Mouse (Mus musculus) hindbrain, embryonic 10.5 days (tissue): ENCODE data around the gene Tmem151b. TPM values are rescaled to one million over a fixed set of nuclear protein-coding genes. Genes with fewer than 3 reads are reported as not detected.

Experiments
- DNase-seq: peaks from one replicate; pipeline ENCODE4 v3.0.0-alpha.2; 2017; ENCODE audit warnings: low spot score
- H3K27ac ChIP-seq: fragments of 300-500 bp; sonication (generic); 2 replicates; pipeline ENCODE4 v1.5.1; 2016; ENCODE audit warnings: mild to moderate bottlenecking, moderate library complexity
- H3K27me3 ChIP-seq: fragments of 300-500 bp; sonication (generic); 2 replicates; pipeline ENCODE4 v1.6.1; 2016; ENCODE audit warnings: mild to moderate bottlenecking; ENCODE audit not compliant: poor library complexity, insufficient read depth, severe bottlenecking
- H3K36me3 ChIP-seq: fragments of 300-500 bp; sonication (generic); 2 replicates; pipeline ENCODE4 v1.6.1; 2016; ENCODE audit warnings: mild to moderate bottlenecking, moderate library complexity
- H3K4me1 ChIP-seq: fragments of 300-500 bp; sonication (generic); replicated peaks from 2 replicates; pipeline ENCODE4 v1.6.1; 2016; ENCODE audit warnings: mild to moderate bottlenecking
- H3K4me3 ChIP-seq: fragments of 300-500 bp; sonication (generic); 2 replicates; pipeline ENCODE4 v1.5.1; 2016; ENCODE audit warnings: mild to moderate bottlenecking, moderate library complexity
- H3K9me3 ChIP-seq: fragments of 300-500 bp; sonication (generic); 2 replicates; pipeline ENCODE4 v1.6.1; 2016; ENCODE audit warnings: mild to moderate bottlenecking, moderate library complexity
- WGBS: fragments of 180-500 bp; shearing (Covaris S2); methylation state at CpG from one replicate; pipeline ENCODE4 v1.1.7; 2016; 5-methylcytosine and 5-hydroxymethylcytosine counted together
- polyA plus RNA-seq: library from polyadenylated mRNA; unstranded; fragments of >200 nt; fragmentation: Nextera tagmentation; extraction: Ambion mirVana; gene quantifications from 2 replicates; pipeline ENCODE4 v1.2.1, GENCODE M21; 2016

Tmem151b gene
- polyA plus RNA-seq, 1 experiment from 2014 or later, result 10.6 TPM

GRCm38 (mm10) chr17:45580958-45581477 lies 31.5 kb upstream of the Tmem151b start:
- peaks cover 32% of the 10 kb centered on the region for H3K4me1 ChIP-seq
- H3K9me3 ChIP-seq, result no peaks in the 10 kb centered on the region
- no peaks in the 10 kb centered on the region for H3K27me3 ChIP-seq
- peaks cover 3% of the 10 kb centered on the region; the same call in 1 of the 2 replicates for H3K36me3 ChIP-seq
- H3K4me3 ChIP-seq, result no peak overlapping the region
- DNase-seq, result no peak
- H3K27ac ChIP-seq, result peak overlapping the region; percentile 18; the same call in 1 of the 2 replicates
- WGBS, result 48% methylated on average over 12 of the region's 12 CpGs

GRCm38 (mm10) chr17:45579554-45579953 lies 30.1 kb upstream of the Tmem151b start:
- no peak overlapping the region for H3K4me3 ChIP-seq
- DNase-seq, result no peak
- H3K9me3 ChIP-seq, result no peaks in the 10 kb centered on the region
- H3K4me1 ChIP-seq, result peaks cover 25% of the 10 kb centered on the region
- 84% methylated on average over 4 of the region's 4 CpGs for WGBS
- no peaks in the 10 kb centered on the region for H3K27me3 ChIP-seq
- H3K27ac ChIP-seq, result no peak overlapping the region
- no peaks in the 10 kb centered on the region for H3K36me3 ChIP-seq

- 76% methylated on average over 7 of the region's 7 CpGs for WGBS
- no peak for DNase-seq
Observed at GRCm38 (mm10) chr17:45578843-45579242, 29.4 kb upstream of the Tmem151b start.

GRCm38 (mm10) chr17:45578242-45578641 lies 28.8 kb upstream of the Tmem151b start:
- WGBS, result 72% methylated on average over 5 of the region's 5 CpGs
- no peak overlapping the region for H3K4me3 ChIP-seq
- DNase-seq, result no peak
- H3K27me3 ChIP-seq, result no peaks in the 10 kb centered on the region
- no peaks in the 10 kb centered on the region for H3K9me3 ChIP-seq
- peaks cover 29% of the 10 kb centered on the region for H3K4me1 ChIP-seq
- no peaks in the 10 kb centered on the region for H3K36me3 ChIP-seq
- H3K27ac ChIP-seq, result no peak overlapping the region

More at GRCm38 (mm10) chr17:45578843-45579242, 29.4 kb upstream of the Tmem151b start:
- no peak overlapping the region for H3K4me3 ChIP-seq
- no peak overlapping the region for H3K27ac ChIP-seq
- no peaks in the 10 kb centered on the region for H3K36me3 ChIP-seq
- H3K27me3 ChIP-seq, result no peaks in the 10 kb centered on the region
- H3K9me3 ChIP-seq, result no peaks in the 10 kb centered on the region
- H3K4me1 ChIP-seq, result peaks cover 25% of the 10 kb centered on the region

- Histone ChIP-seq H3K36me3 (peaks cover 18% of the 10 kb centered on the region), H3K9me3 (no peaks in the 10 kb centered on the region), H3K27me3 (no peaks in the 10 kb centered on the region), H3K4me3 (peak overlapping the region; percentile 99; the same call in 1 of the 2 replicates), H3K27ac (peak overlapping the region; percentile 100), H3K4me1 (peaks cover 37% of the 10 kb centered on the region)
- 91% methylated on average over 8 of the region's 8 CpGs for WGBS
- DNase-seq, result no peak
Observed at GRCm38 (mm10) chr17:45575123-45575897, 25.8 kb upstream of the Tmem151b start.

- Histone ChIP-seq H3K27me3 (no peaks in the 10 kb centered on the region), H3K36me3 (peaks cover 29% of the 10 kb centered on the region), H3K4me1 (peaks cover 47% of the 10 kb centered on the region), H3K27ac (peak overlapping the region; percentile 100), H3K9me3 (no peaks in the 10 kb centered on the region), H3K4me3 (peak overlapping the region; percentile 99)
- no peak for DNase-seq
- WGBS, result 2% methylated on average over 17 of the region's 17 CpGs
Observed at GRCm38 (mm10) chr17:45574129-45574761, 24.8 kb upstream of the Tmem151b start.

- under 1% methylated on average over 18 of the region's 18 CpGs for WGBS
- H3K27me3 ChIP-seq, result no peaks in the 10 kb centered on the region
- peaks cover 34% of the 10 kb centered on the region for H3K36me3 ChIP-seq
- no peaks in the 10 kb centered on the region for H3K9me3 ChIP-seq
- peak; percentile 96 for DNase-seq
- H3K27ac ChIP-seq, result peak overlapping the region; percentile 100
- peaks cover 52% of the 10 kb centered on the region for H3K4me1 ChIP-seq
- H3K4me3 ChIP-seq, result peak overlapping the region; percentile 99
Observed at GRCm38 (mm10) chr17:45573780-45574123, 24.3 kb upstream of the Tmem151b start.

GRCm38 (mm10) chr17:45573087-45573779 lies 23.8 kb upstream of the Tmem151b start, which contains the start of gene Hsp90ab1:
TSS of gene Hsp90ab1 (minus strand) at chr17:45573271.
- peak within 1 kb of the TSS; percentile 100 for H3K27ac ChIP-seq
- no peaks in the 10 kb centered on the region for H3K27me3 ChIP-seq
- peak; percentile 99 for DNase-seq
- H3K4me3 ChIP-seq, result peak within 1 kb of the TSS; percentile 99
- WGBS, result under 1% methylated on average over 41 of the region's 41 CpGs
- no peaks in the 10 kb centered on the region for H3K9me3 ChIP-seq
- peaks cover 52% of the 10 kb centered on the region for H3K4me1 ChIP-seq
- H3K36me3 ChIP-seq, result peaks cover 39% of the 10 kb centered on the region

GRCm38 (mm10) chr17:45572103-45573086 lies 22.9 kb upstream of the Tmem151b start:
- Histone ChIP-seq H3K36me3 (peaks cover 47% of the 10 kb centered on the region), H3K27ac (peak overlapping the region; percentile 100), H3K9me3 (no peaks in the 10 kb centered on the region), H3K4me1 (peaks cover 53% of the 10 kb centered on the region), H3K4me3 (peak overlapping the region; percentile 99), H3K27me3 (no peaks in the 10 kb centered on the region)
- under 1% methylated on average over 57 of the region's 57 CpGs for WGBS
- peak; percentile 87 for DNase-seq

- Histone ChIP-seq H3K27ac (no peak overlapping the region), H3K9me3 (no peaks in the 10 kb centered on the region), H3K36me3 (peaks cover 71% of the 10 kb centered on the region), H3K4me3 (peak overlapping the region; percentile 24), H3K27me3 (no peaks in the 10 kb centered on the region), H3K4me1 (peaks cover 70% of the 10 kb centered on the region)
- 89% methylated on average over 4 of the region's 4 CpGs for WGBS
- DNase-seq, result no peak
Observed at GRCm38 (mm10) chr17:45569999-45570398, 20.5 kb upstream of the Tmem151b start.

GRCm38 (mm10) chr17:45568990-45569389 lies 19.5 kb upstream of the Tmem151b start:
- 90% methylated on average over 12 of the region's 12 CpGs for WGBS
- Histone ChIP-seq H3K27ac (no peak overlapping the region), H3K27me3 (no peaks in the 10 kb centered on the region), H3K36me3 (peaks cover 71% of the 10 kb centered on the region), H3K4me3 (no peak overlapping the region), H3K9me3 (no peaks in the 10 kb centered on the region), H3K4me1 (peaks cover 70% of the 10 kb centered on the region)
- no peak for DNase-seq
